Mouse (Mus musculus): ENCODE data around the gene Trappc12.

DNA sequence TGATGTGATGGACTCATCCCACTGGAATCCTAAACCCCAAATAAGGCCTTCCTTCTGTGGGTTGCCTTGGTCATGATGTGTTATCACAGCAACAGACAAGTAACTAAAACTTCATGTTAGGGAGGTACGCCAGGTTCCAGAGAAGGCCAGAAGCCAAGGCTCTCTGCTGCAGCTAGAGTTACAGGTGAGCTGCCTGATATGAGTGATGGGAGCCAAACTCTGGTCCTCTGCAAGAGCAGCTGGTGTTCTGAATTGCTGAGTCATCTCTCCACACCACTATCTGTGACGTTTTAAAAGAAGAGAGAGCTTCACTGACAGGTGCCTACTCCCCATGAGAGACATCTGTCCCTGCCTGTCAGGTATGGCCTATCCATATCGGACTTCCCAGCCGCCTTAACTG, 87.6 kb downstream of the Trappc12 start:
- TF ChIP-seq CTCF (IDR thresholded peaks at IDR 0.05; ENCODE audit: low read depth) (no peak), EP300 (IDR thresholded peaks at IDR 0.05; ENCODE audit: low read depth) (no peak)

All from liver, postnatal 0 days (tissue).